Mouse (Mus musculus): ENCODE data around the gene H13. TPM values are rescaled to one million over a fixed set of nuclear protein-coding genes. Genes with fewer than 3 reads are reported as not detected.

Gene H13
- polyA plus RNA-seq (2017; shearing (Covaris generic)) = 182 TPM

DNA sequence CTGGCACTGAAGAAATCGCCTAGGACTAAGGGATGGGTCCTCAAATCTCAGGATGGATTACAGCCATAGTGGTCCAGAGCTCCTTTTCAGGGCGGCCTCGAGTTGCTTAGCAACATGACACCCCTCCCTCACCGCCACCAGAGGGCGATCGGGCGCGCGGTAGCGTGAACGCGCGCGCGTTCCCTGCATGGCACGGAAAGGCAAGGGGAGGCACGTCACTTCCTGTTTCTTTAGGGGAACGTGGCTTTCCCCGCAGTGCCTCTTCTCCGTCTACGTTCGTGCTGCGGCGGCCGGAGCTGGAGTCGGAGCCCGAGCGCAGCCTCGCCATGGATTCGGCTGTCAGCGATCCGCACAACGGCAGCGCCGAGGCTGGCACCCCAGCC is at the start of gene H13:
TSS of gene H13 (plus strand) at position 206 of the 383 bp plus-strand sequence.

DNA sequence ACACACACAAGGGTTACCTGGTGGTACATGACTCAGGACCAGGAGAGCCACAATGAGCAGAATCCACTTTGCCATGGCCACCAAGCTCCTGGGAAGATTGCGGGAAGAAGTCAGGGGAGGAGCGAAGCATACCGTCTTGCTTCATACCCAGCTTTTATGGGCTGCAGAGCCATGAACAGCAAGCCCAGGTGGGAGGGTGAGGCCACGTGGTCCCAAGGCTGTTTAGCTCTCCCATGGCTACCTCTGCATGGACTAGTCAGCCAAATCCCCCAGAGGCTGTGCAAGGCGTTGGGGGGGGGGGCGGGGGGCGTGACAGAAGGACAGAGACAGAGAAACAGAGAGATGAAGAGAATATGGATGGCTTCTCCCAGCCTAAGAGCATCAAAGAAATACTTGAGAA is 46.3 kb upstream of the H13 start, which contains the start of gene Defb25:
TSS of gene Defb25 (minus strand) at position 101 of the 400 bp plus-strand sequence.

DNA sequence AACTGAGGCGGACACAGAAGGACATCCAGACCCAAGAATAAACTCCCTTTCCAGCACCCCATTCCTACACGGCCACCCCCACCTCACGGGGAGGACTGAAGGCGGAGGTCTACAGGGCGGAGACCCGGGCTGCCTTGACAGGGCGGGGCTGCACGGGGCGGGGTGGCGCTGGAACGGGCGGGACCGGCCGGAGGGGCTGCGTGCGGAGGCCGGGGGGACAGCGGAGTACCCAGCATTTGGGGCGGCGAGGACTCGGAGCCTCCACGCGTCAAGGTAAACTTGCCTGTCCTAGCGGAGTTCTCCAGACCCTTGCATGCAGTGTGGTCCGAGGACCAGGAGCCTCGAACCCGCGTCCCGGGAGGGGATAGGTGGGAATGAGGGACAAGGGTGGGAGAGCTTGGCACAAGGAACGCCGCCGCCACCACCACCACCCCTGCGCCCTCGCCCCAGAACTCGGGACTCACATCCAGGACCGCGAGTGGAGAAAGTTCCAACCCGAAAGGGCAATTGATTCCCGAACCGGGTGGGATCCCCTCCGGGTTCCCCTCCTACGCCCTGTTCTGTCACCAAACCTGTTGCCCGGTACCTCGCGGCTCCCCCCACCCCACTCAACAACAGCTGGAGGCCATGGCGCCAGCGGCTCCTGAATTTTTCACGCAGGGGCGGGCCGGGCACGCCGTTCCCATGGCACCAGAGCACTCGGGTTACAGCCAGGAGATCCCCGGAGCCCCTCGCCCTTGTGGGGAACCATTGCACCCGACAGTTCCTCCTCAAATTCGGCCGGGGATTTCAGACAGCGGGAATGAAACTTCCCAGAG is 42.3 kb upstream of the H13 start, which contains the start of gene Rem1:
TSS of gene Rem1 (plus strand) at position 178 of the 818 bp plus-strand sequence.

DNA sequence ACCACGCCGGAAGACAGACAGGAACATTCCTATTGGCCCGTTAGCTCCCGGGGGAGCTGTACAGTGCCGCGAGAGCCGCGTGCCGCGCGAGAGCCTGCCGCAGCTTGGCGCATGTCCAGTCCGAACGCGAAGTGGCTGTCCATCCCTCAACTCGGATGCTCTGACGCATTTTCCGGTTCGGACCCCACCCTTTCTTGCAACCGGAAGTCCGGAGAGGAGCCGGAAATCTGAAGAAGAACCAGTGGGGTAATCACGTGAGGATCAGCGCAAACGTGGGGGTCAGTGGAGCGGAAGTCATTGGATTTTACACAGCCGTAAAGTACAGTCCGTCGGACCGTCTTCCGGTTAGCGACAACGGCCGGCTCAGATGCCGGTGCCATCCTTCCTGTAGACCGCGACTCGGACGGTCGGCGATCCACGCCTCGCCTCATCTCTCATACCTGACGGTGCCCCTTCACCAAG is 17.6 kb downstream of the H13 start, which contains the start of gene Mcts2:
TSS of gene Mcts2 (plus strand) at position 230 of the 462 bp plus-strand sequence.

DNA sequence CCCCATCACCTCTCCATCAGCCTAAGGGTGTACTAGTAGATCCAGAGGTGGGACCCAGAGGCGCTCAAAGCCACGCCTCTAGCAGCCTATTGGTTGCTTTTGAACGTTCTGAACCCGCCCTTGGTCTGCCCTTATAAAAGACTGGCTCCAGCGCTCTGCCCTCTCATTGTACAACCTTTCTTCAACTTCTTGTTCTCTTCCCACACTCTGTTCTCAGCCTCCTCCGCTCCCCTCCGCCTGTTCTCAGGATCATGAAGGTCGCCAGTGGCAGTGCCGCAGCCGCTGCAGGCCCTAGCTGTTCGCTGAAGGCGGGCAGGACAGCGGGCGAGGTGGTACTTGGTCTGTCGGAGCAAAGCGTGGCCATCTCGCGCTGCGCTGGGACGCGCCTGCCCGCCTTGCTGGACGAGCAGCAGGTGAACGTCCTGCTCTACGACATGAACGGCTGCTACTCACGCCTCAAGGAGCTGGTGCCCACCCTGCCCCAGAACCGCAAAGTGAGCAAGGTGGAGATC is 66.9 kb downstream of the H13 start, which contains the start of gene Id1:
TSS of gene Id1 (plus strand) at position 162 of the 512 bp plus-strand sequence.

DNA sequence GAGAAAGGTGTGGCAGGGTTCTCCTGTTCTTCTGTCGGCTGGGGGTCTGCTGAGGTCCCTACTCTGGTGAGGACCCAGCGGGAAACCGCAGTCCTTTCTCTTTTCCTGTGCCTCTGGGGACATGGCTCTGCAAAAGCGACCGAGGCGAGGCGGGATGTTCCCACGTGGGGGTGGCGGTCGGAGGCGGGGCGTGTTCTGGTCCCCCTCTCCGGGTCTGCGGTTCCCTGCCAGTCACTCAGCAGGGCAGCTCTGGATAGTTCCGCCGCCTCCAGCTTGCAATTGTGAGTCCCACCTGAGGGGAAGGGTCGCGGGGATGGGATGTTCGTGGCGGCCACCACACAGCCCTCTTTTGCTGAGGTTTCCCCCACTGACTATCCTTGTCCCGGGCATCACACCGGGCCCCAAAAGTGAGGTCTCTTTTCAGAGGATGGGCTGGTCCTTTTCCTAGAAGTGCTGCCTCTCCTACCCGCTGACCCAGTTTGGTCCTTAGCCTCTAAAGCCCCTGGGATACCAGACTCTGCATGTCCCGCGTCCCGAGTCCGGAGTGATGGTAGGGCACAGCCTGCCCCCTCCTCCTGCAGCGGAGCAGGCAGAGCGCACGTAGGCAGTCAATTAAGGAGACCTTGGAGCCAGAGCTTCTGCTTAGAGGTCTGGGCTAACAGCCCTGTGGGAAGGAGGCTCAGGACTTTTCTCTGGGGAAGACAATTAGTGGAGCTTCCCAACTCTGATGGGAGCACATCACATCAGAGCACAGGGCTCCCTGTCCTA is 84.9 kb downstream of the H13 start, which contains the start of gene Cox4i2:
TSS of gene Cox4i2 (plus strand) at position 230 of the 768 bp plus-strand sequence.

Other genes starting within 250 kb of the H13 start
- not detected for gene Defb23, start 204.8 kb upstream of the H13 start, polyA plus RNA-seq (2017; shearing (Covaris generic))
- gene Defb20, start 192.4 kb upstream of the H13 start, polyA plus RNA-seq (2017; shearing (Covaris generic)) = not detected
- gene Defb22, start 179.3 kb upstream of the H13 start, polyA plus RNA-seq (2017; shearing (Covaris generic)) = not detected
- gene Defb26, start 157.8 kb upstream of the H13 start, polyA plus RNA-seq (2017; shearing (Covaris generic)) = not detected
- gene Defb28, start 151.2 kb upstream of the H13 start, polyA plus RNA-seq (2017; shearing (Covaris generic)) = not detected
- gene Defb29, start 129.4 kb upstream of the H13 start, polyA plus RNA-seq (2017; shearing (Covaris generic)) = not detected
- gene Gm17416, start 100.1 kb upstream of the H13 start, polyA plus RNA-seq (2017; shearing (Covaris generic)) = not detected
- not detected for gene Defb21, start 96.7 kb upstream of the H13 start, polyA plus RNA-seq (2017; shearing (Covaris generic))
- gene Defb19, start 89.1 kb upstream of the H13 start, polyA plus RNA-seq (2017; shearing (Covaris generic)) = 1.1 TPM
- gene Defb45, start 70.1 kb upstream of the H13 start, polyA plus RNA-seq (2017; shearing (Covaris generic)) = not detected
- gene Defb36, start 65.1 kb upstream of the H13 start, polyA plus RNA-seq (2017; shearing (Covaris generic)) = not detected
- not detected for gene Defb25, start 46.4 kb upstream of the H13 start, polyA plus RNA-seq (2017; shearing (Covaris generic))
- not detected for gene Rem1, start 42.5 kb upstream of the H13 start, polyA plus RNA-seq (2017; shearing (Covaris generic))
- 4.7 TPM for gene Mcts2, start 17.6 kb downstream of the H13 start, polyA plus RNA-seq (2017; shearing (Covaris generic))
- gene Id1, start 66.8 kb downstream of the H13 start, polyA plus RNA-seq (2017; shearing (Covaris generic)) = 1.9 TPM
- gene Cox4i2, start 84.7 kb downstream of the H13 start, polyA plus RNA-seq (2017; shearing (Covaris generic)) = 0.54 TPM
- 101 TPM for gene Bcl2l1, start 162.3 kb downstream of the H13 start, polyA plus RNA-seq (2017; shearing (Covaris generic))
- gene Tpx2, start 178.5 kb downstream of the H13 start, polyA plus RNA-seq (2017; shearing (Covaris generic)) = 1.5 TPM
- 0.21 TPM for gene Mylk2, start 241.9 kb downstream of the H13 start, polyA plus RNA-seq (2017; shearing (Covaris generic))

Measured in effector memory CD4-positive, alpha-beta T cell, adult 7 months (primary cell).